Mouse (Mus musculus) megakaryocyte, embryonic 14.5 days (primary cell): ENCODE measurements at regions not wholly inside any gene's neighbourhood (a gene's known extent, or its start where the extent isn't known, plus 50 kb on each side); places are given as distances from the start of the nearest gene placed in this dataset.

Source experiments
- FLI1 ChIP-seq: IDR thresholded peaks from 2 replicates; pipeline ENCODE4 v1.6.1; 2012; ENCODE audit warnings: low read length, inconsistent platforms, mixed read lengths
- GATA1 ChIP-seq: IDR thresholded peaks from 3 replicates; pipeline ENCODE4 v1.6.1; 2012; ENCODE audit warnings: mixed read lengths, low read length, inconsistent platforms, borderline replicate concordance

DNA sequence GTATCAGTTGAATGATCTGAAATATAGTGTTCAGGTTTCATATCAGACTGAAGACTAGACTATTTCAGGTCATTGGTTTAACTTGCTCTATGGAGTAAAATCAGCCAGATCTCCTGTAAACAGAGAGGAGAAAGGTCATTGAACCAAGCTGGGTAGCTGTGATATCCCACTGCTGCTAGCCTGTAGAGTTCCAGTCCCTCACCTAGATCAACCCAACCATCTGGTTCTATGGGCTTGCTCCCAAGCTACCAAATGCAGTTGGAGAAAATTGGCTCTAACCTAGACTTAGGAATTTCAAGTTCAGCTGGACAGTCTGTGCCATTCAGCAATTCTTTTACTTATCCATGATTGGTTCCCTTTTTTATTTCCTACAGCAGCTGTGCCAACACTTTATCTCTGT is 373.1 kb upstream of the Atp2b1 start:
- no peak for TF ChIP-seq GATA1
- no peak for TF ChIP-seq FLI1
